Mouse (Mus musculus) kidney, adult 2 months (tissue): ENCODE results near the gene Tenm4.

Experiments
- CTCF ChIP-seq: fragments of 200-500 bp; conservative IDR thresholded peaks from 2 replicates; pipeline ENCODE4 v1.5.1; 2011; ENCODE audit warnings: low read depth, mild to moderate bottlenecking, control low read depth, low read length, moderate library complexity, mixed read lengths; ENCODE audit not compliant: insufficient read depth, insufficient read length
- POLR2A ChIP-seq: fragments of 200-500 bp; IDR thresholded peaks from one replicate; pipeline ENCODE4 v1.6.1; 2011; ENCODE audit warnings: low read depth, low read length, control low read depth

- no peak for TF ChIP-seq CTCF
- no peak for TF ChIP-seq POLR2A
These were observed 712.3 kb downstream of the Tenm4 start for GRCm38 (mm10) chr7:96883297-96883696.
